Mouse (Mus musculus) MEL (cell line): ENCODE measurements around the gene Mfsd2a.

ENCODE experiments used
- CTCF ChIP-seq, 3 experiments: IDR thresholded peaks in 2 of 3; conservative IDR thresholded peaks in 1 of 3; 2 replicates each; pipeline ENCODE4 v1.5.1; 2011 to 2012; ENCODE audit warnings: low read length in 3 of 3, low read depth in 2 of 3, mild to moderate bottlenecking in 2 of 3, improper control_type of control experiment in 1 of 3, inconsistent platforms in 1 of 3, mixed read lengths in 1 of 3, moderate library complexity in 1 of 3; ENCODE audit not compliant: control insufficient read depth in 1 of 3, insufficient read depth in 1 of 3, poor library complexity in 1 of 3, severe bottlenecking in 1 of 3
- ELF1 ChIP-seq: IDR thresholded peaks from 2 replicates; pipeline ENCODE4 v1.6.1; 2014; ENCODE audit warnings: low read depth, mild to moderate bottlenecking, inconsistent platforms, low read length, improper control_type of control experiment, moderate library complexity
- EP300 ChIP-seq, 2 experiments: IDR thresholded peaks; 2 replicates each; pipeline ENCODE4 v1.6.1; 2011; ENCODE audit warnings: improper control_type of control experiment in 2 of 2, low read length in 2 of 2, low read depth in 1 of 2, mild to moderate bottlenecking in 1 of 2
- GATA1 ChIP-seq: IDR thresholded peaks from 2 replicates; pipeline ENCODE4 v1.6.1; 2011; ENCODE audit warnings: low read depth, low read length, improper control_type of control experiment
- HCFC1 ChIP-seq: IDR thresholded peaks from 2 replicates; pipeline ENCODE4 v1.6.1; 2012; ENCODE audit warnings: low read depth, mild to moderate bottlenecking, inconsistent platforms, low read length, improper control_type of control experiment, moderate library complexity
- MAX ChIP-seq: IDR thresholded peaks from 2 replicates; pipeline ENCODE4 v1.6.1; 2011; ENCODE audit warnings: low read length, improper control_type of control experiment
- NELFE ChIP-seq: IDR thresholded peaks from 2 replicates; pipeline ENCODE4 v1.6.1; 2011; ENCODE audit warnings: low read depth, low read length, improper control_type of control experiment
- POLR2AphosphoS2 ChIP-seq: IDR thresholded peaks from 2 replicates; pipeline ENCODE4 v1.6.1; 2011; ENCODE audit warnings: low read length, improper control_type of control experiment
- POLR2AphosphoS5 ChIP-seq: IDR thresholded peaks from 2 replicates; pipeline ENCODE4 v1.6.1; 2012; ENCODE audit warnings: low read depth, borderline replicate concordance, mild to moderate bottlenecking, inconsistent platforms, low read length, moderate library complexity, mixed read lengths
- SIN3A ChIP-seq: IDR thresholded peaks from 2 replicates; pipeline ENCODE4 v1.6.1; 2012; ENCODE audit warnings: low read length, improper control_type of control experiment, inconsistent platforms
- TAL1 ChIP-seq: IDR thresholded peaks from 2 replicates; pipeline ENCODE4 v1.6.1; 2012; ENCODE audit warnings: mild to moderate bottlenecking, inconsistent platforms, low read length, moderate library complexity, mixed read lengths
- ZKSCAN1 ChIP-seq: IDR thresholded peaks from 2 replicates; pipeline ENCODE4 v1.6.1; 2012; ENCODE audit warnings: low read depth, mild to moderate bottlenecking, inconsistent platforms, low read length, improper control_type of control experiment, moderate library complexity

GRCm38 (mm10) chr4:122954680-122955411 lies 6.1 kb downstream of the Mfsd2a start:
- TF ChIP-seq EP300 (IDR thresholded peaks at IDR 0.05; ENCODE audit: low read depth in 1 of 2, low read length in 2 of 2) (no peak), CTCF (IDR thresholded peaks at IDR 0.05 in 2 of 3, conservative IDR thresholded peaks at IDR 0.05 in 1 of 3; ENCODE audit: control insufficient read depth in 1 of 3, insufficient read depth in 1 of 3, low read depth in 2 of 3, low read length in 3 of 3, poor library complexity in 1 of 3, severe bottlenecking in 1 of 3) (no peak), GATA1 (no peak), ELF1 (no peak), ZKSCAN1 (no peak), HCFC1 (no peak), TAL1 (no peak), SIN3A (no peak; the same call in 1 of the 2 replicates), NELFE (no peak), POLR2AphosphoS2 (no peak), MAX (0 out of 2 replicates have a peak, but pooled peaks have one; percentile 44), POLR2AphosphoS5 (0 out of 2 replicates have a peak, but pooled peaks have one; percentile 47)
